Mouse (Mus musculus) midbrain, embryonic 10.5 days (tissue): ENCODE results near the gene Oma1. TPM values are rescaled to one million over a fixed set of nuclear protein-coding genes. Genes with fewer than 3 reads are reported as not detected.

Experiments used
- DNase-seq: peaks from one replicate; pipeline ENCODE4 v3.0.0-alpha.2; 2017; ENCODE audit warnings: low spot score
- H3K27ac ChIP-seq: fragments of 300-500 bp; sonication (generic); replicated peaks from 2 replicates; pipeline ENCODE4 v1.5.1; 2016; ENCODE audit warnings: mild to moderate bottlenecking
- H3K27me3 ChIP-seq: fragments of 300-500 bp; sonication (generic); 2 replicates; pipeline ENCODE4 v1.6.1; 2016; ENCODE audit warnings: low read depth, mild to moderate bottlenecking; ENCODE audit not compliant: poor library complexity, severe bottlenecking
- H3K36me3 ChIP-seq: fragments of 300-500 bp; sonication (generic); 2 replicates; pipeline ENCODE4 v1.6.1; 2016; ENCODE audit warnings: mild to moderate bottlenecking, moderate library complexity
- H3K4me1 ChIP-seq: fragments of 300-500 bp; sonication (generic); 2 replicates; pipeline ENCODE4 v1.6.1; 2016
- H3K4me3 ChIP-seq: fragments of 300-500 bp; sonication (generic); 2 replicates; pipeline ENCODE4 v1.5.1; 2016; ENCODE audit warnings: mild to moderate bottlenecking, moderate library complexity
- H3K9me3 ChIP-seq: fragments of 300-500 bp; sonication (generic); replicated peaks from 2 replicates; pipeline ENCODE4 v1.6.1; 2016; ENCODE audit warnings: mild to moderate bottlenecking
- WGBS: fragments of 180-500 bp; shearing (Covaris S2); methylation state at CpG from one replicate; pipeline ENCODE4 v1.1.7; 2016; 5-methylcytosine and 5-hydroxymethylcytosine counted together
- polyA plus RNA-seq: library from polyadenylated mRNA; unstranded; fragments of >200 nt; fragmentation: Nextera tagmentation; extraction: Ambion mirVana; gene quantifications from 2 replicates; pipeline ENCODE4 v1.2.1, GENCODE M21; 2016

Gene Oma1
- polyA plus RNA-seq, 1 experiment from 2014 or later = 15.9 TPM

DNA sequence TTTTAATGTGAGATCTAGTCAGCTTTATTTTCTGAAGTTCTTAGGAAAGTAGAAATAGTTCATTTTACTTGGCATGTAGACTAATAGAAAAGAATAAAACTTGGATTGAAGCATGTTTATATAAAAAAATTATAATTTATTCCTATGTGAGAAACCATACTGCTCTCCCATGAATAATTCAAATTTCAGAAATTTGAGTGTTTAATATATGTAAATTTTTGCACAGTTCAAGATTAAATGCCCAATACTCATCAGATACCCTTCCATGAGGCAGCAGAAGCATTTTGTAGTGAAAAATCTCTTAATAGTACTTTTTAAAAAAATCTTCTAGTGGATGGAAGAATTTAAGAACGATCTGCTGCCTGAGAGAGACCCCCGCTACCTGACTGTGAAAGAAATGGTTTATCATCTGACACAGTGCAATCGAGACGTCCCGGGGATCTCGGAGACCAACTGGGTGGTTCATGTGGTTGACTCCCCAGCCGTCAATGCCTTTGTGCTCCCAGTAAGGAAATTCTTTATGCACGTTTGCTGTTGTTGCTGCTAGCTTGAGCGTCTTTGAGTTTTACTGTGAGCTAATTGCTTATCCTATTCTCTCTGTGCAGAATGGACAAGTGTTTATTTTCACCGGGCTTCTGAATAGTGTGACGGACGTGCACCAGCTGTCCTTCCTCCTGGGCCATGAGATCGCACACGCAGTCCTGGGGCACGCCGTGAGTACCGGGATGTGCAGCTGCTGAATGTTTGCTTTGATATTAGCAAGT lies 11.3 kb downstream of the Oma1 start:
- Histone ChIP-seq H3K9me3 (no peaks in the 10 kb centered on the region), H3K4me1 (peaks cover 6% of the 10 kb centered on the region; the same call in 1 of the 2 replicates), H3K27ac (no peak overlapping the region; the same call in 1 of the 2 replicates), H3K27me3 (no peaks in the 10 kb centered on the region), H3K36me3 (no peaks in the 10 kb centered on the region), H3K4me3 (no peak overlapping the region)
- WGBS = 67% methylated on average over 17 of the region's 17 CpGs
- no peak for DNase-seq

DNA sequence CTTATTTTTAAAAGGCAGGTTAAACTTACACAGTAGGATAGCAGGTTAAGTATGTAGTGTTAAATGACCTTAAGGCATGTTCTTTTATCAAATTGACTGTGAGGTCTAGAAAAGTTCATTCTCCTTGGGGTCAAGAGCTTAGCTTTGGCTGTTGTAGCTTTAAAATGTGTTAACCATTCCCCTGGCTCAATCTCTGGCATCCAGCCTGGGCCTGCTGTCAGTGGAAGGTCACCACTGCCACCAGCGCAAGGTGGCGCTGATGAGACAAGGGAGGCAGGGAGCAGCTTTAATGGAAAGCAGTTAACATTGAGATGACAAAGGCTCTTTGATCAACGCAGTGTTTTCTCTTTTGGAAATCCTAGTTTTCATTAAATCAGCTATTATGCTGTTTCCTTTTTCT lies 13.4 kb downstream of the Oma1 start:
- Histone ChIP-seq H3K4me1 (peaks cover 6% of the 10 kb centered on the region; the same call in 1 of the 2 replicates), H3K4me3 (no peak overlapping the region), H3K27me3 (no peaks in the 10 kb centered on the region), H3K27ac (no peak overlapping the region), H3K36me3 (peaks cover 8% of the 10 kb centered on the region), H3K9me3 (no peaks in the 10 kb centered on the region)
- WGBS = 81% methylated on average over 3 of the region's 3 CpGs
- no peak for DNase-seq

DNA sequence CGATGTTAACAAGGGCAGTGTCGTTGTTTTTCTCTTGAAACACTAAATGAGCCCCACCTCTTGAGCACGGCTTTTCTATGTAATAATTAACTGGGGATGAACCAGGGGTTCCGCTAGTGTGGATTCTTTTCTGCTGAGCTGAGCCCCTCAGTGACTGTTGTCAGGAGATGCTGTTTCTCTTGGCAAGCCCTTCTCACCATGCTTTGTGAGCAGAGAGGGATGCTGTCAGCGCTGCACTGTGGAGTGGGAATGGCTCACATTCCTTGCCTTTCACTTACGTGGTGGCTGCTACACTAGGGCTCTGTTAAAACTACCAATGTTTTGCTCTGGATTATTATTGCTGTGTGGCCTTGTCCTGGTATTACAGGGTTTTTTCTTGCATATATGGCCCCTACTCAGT lies 15.7 kb downstream of the Oma1 start:
- DNase-seq = no peak
- Histone ChIP-seq H3K27ac (no peak overlapping the region), H3K36me3 (peaks cover 16% of the 10 kb centered on the region), H3K27me3 (no peaks in the 10 kb centered on the region), H3K4me3 (no peak overlapping the region), H3K9me3 (no peaks in the 10 kb centered on the region), H3K4me1 (peaks cover 6% of the 10 kb centered on the region; the same call in 1 of the 2 replicates)
- 82% methylated on average over 6 of the region's 6 CpGs for WGBS

DNA sequence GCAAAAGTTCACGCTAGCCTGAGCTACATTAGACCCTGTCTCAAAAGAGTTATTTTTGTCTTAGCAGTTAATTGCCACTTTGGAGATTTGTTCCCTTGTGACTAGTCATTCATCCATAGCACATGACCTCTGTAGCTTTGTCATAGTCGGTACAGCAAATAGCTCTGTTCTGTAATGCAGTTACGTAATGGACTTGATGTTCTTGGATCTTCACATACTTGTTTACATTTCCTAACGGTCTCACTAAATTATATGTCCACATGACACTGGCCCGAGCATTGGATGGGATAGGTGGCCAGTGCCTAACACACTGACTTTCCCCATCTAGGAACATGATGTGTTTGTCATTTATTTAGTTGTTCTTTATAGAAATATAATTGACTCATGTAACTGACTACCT lies 21.5 kb downstream of the Oma1 start:
- no peaks in the 10 kb centered on the region for H3K27me3 ChIP-seq
- no peak overlapping the region for H3K27ac ChIP-seq
- WGBS = 93% methylated on average over 5 of the region's 5 CpGs
- H3K9me3 ChIP-seq = no peaks in the 10 kb centered on the region
- DNase-seq = no peak
- peaks cover 16% of the 10 kb centered on the region for H3K36me3 ChIP-seq
- H3K4me1 ChIP-seq = no peaks in the 10 kb centered on the region; the same call in 1 of the 2 replicates
- no peak overlapping the region for H3K4me3 ChIP-seq

DNA sequence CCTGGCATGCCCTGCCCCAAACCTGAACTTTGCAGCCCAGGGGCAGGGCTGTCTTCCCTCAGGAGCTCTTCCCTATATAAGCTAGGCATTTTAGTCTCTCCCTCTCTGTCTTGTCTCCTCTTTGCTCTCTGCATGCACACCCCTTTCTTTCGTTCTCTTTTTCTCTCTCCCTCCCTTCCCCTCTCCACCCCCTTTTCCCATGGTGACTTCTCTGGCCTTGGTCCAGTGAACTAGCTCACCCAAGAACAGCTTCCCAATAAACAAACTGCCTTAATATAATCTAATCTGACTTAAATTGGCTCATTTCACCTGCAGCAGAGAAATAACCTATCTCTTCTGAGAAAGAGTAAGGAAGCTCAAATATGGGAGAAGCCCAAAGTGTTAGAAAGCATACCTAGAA lies 27.1 kb downstream of the Oma1 start:
- no peaks in the 10 kb centered on the region for H3K36me3 ChIP-seq
- H3K4me1 ChIP-seq = no peaks in the 10 kb centered on the region
- no peaks in the 10 kb centered on the region for H3K27me3 ChIP-seq
- 70% methylated on average over 1 of the region's 1 CpGs for WGBS
- no peak for DNase-seq
- H3K27ac ChIP-seq = no peak overlapping the region
- no peak overlapping the region for H3K4me3 ChIP-seq
- H3K9me3 ChIP-seq = no peaks in the 10 kb centered on the region

DNA sequence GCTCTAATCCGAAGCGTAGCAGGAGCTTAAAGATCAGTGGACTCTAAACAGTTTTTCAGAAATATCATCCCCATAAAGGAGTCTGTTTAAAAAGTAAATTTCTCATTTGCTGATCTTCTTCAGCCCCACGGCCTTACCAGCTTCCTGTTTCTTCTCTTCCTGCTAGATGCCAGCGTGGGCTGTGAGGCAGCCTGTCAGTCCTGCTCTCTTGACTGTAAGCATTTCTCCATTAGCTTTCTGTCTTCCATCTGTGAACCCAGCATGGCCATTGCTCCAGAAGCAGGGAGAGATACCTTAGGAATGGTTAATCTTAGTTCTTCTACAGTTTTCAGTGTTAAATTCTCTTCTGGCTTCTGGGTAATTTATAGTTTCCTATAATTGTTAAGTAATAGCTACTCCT lies 28.0 kb downstream of the Oma1 start:
- Histone ChIP-seq H3K27ac (no peak overlapping the region), H3K36me3 (no peaks in the 10 kb centered on the region), H3K4me3 (no peak overlapping the region), H3K9me3 (no peaks in the 10 kb centered on the region), H3K27me3 (no peaks in the 10 kb centered on the region), H3K4me1 (no peaks in the 10 kb centered on the region)
- DNase-seq = no peak
- WGBS = 83% methylated on average over 4 of the region's 4 CpGs

DNA sequence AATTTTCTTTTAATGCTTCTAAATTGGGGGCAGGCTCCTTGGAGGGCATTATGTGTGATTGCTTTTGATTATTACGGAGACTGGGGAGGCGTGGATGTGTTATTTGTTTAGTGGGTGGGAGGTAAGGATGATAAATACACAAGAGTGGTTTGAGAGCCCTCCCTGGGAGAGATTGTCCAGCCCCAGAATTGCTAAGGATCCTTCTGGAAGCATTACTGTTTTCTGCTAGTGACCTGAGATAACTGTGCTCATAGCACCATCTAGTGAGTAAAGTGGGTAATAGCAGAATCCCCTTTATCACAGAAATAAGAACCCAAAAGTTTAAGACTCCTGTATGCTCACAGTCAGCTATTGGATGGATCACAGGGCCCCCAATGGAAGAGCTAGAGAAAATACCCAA lies 32.4 kb downstream of the Oma1 start:
- H3K36me3 ChIP-seq = no peaks in the 10 kb centered on the region
- H3K9me3 ChIP-seq = no peaks in the 10 kb centered on the region
- no peaks in the 10 kb centered on the region for H3K27me3 ChIP-seq
- H3K27ac ChIP-seq = no peak overlapping the region
- no peaks in the 10 kb centered on the region for H3K4me1 ChIP-seq
- DNase-seq = no peak
- 52% methylated on average over 2 of the region's 2 CpGs for WGBS
- H3K4me3 ChIP-seq = no peak overlapping the region

DNA sequence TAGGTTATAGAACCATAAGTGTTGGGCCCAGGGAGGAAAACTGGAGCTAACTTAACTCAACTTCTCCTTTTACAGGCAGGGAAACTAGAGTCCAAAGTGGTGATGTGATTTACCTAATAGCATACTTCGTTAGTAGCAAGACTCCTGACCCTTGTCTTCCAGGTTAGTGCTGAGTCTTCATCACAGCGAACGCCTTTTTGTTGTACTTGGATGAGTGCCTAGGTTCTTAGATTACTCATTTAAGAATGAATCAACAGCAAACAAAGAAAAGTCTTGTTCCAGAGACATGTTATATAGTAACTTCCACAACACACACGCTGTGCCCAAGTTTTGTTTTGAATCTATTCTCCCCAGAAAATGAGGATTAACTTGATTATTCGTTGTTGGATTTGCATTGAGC lies 33.2 kb downstream of the Oma1 start:
- Histone ChIP-seq H3K4me3 (no peak overlapping the region), H3K9me3 (no peaks in the 10 kb centered on the region), H3K4me1 (no peaks in the 10 kb centered on the region), H3K27me3 (no peaks in the 10 kb centered on the region), H3K27ac (no peak overlapping the region), H3K36me3 (no peaks in the 10 kb centered on the region)
- WGBS = 89% methylated on average over 5 of the region's 5 CpGs
- no peak for DNase-seq

DNA sequence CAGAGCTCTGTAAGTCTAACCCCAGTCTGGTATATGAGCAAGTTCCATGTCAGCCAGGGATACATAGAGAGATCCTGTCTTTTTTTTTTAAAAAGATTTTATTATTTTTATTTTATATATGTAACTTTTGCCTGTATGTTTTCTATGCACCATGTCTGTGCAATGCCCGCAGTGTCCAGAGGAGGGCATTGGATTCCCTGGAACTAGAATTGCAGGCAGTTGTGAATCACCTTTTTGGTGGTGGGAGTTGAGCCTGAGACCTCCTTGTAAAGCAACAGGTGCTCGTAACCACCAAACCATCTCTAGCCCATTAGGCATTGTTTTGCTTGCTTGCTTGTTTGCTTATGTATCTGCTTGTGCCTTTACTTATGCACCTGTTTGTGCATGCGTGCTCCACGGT lies 35.6 kb downstream of the Oma1 start:
- no peaks in the 10 kb centered on the region for H3K9me3 ChIP-seq
- no peak overlapping the region for H3K4me3 ChIP-seq
- no peaks in the 10 kb centered on the region for H3K27me3 ChIP-seq
- DNase-seq = no peak
- no peaks in the 10 kb centered on the region for H3K4me1 ChIP-seq
- H3K36me3 ChIP-seq = no peaks in the 10 kb centered on the region
- 91% methylated on average over 4 of the region's 4 CpGs for WGBS
- H3K27ac ChIP-seq = no peak overlapping the region

DNA sequence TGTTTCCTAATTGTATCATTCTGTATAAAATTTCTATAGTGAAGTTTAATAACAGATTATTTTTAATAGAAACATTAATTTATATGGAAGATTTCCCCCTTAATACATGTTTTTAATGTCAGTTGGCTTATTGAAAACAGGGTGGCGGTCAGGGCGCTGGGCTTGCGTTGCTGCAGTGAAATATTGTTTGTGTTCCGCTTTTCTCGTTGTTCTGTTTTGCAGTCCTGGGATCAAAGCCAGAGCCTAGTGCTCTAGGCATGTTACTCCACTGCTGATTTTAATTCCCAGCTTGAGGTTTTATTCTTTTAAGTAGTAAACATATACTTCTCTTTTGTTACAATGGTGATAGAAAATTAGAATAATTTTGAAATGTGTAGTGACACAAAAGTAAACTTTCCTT lies 39.3 kb downstream of the Oma1 start:
- no peak for DNase-seq
- no peak overlapping the region for H3K27ac ChIP-seq
- no peaks in the 10 kb centered on the region for H3K27me3 ChIP-seq
- WGBS = 96% methylated on average over 5 of the region's 5 CpGs
- no peak overlapping the region for H3K4me3 ChIP-seq
- H3K36me3 ChIP-seq = no peaks in the 10 kb centered on the region
- no peaks in the 10 kb centered on the region for H3K9me3 ChIP-seq
- no peaks in the 10 kb centered on the region for H3K4me1 ChIP-seq

DNA sequence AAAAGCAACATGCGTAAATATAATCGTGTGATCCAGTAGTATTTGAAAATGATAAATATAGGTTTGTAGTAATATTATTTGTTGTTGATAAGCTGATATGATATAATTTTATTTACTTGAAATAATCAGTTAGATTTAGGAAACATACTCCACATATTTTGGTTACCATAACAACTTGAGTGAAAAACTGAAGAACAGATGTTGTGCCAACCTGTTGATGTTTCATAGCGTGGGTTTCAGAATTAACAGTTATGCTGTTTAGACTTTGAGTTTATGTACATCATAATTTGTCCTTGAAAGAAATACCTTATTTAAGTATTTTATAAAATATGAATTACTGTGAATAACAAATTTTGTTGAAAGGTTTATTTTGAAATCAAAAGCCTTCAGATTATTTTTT lies 43.8 kb downstream of the Oma1 start:
- Histone ChIP-seq H3K4me1 (no peaks in the 10 kb centered on the region), H3K36me3 (no peaks in the 10 kb centered on the region), H3K9me3 (no peaks in the 10 kb centered on the region), H3K27ac (no peak overlapping the region), H3K4me3 (no peak overlapping the region), H3K27me3 (no peaks in the 10 kb centered on the region)
- DNase-seq = no peak
- WGBS = 92% methylated on average over 3 of the region's 3 CpGs

DNA sequence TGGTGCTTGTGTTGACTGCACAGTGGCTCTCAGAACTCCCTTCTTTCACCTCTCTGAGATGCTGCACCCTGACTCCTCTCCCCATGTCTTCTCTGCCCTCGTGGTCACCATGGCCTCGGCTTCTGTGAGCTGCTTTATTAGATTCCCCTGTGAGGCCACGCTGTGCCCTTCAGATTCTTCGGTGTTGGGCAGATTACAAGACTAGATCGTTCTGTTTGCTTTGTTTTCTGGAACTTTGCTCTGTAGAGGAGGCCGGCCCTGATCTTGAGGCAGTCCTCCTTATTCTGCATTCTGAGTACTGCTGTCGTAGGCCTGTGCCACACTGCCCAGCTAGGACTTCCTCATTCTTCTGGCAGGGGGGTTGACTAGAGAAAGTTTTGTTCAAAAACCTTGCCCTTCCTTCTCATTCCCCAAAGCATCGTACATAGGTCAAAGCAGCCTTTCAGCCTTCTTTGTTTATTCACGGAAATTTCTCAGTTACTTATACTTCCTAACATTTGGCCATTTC lies 45.4 kb downstream of the Oma1 start:
- H3K9me3 ChIP-seq = no peaks in the 10 kb centered on the region
- 89% methylated on average over 9 of the region's 9 CpGs for WGBS

DNA sequence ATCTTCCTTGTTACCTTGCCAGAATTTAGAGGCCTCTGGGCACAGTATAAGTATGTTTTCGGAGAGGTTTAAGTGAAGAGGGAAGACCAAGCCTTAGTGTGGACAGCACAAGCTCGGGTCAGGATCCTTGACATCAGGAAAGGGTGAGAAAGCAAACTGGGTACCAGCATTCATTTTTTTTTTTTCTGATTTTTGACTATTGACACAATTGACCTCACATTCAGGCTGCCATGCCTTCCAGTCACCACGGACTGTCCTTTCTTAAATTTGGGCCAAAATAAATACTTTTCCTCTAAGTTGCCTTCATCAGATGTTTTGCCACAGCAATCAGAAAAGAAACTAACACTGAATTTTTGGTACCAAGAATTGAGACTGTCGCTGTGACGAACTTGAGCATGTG lies 68.6 kb downstream of the Oma1 start:
- no peak for DNase-seq
- Histone ChIP-seq H3K9me3 (no peaks in the 10 kb centered on the region), H3K36me3 (no peaks in the 10 kb centered on the region), H3K27me3 (no peaks in the 10 kb centered on the region), H3K4me3 (no peak overlapping the region), H3K27ac (no peak overlapping the region), H3K4me1 (no peaks in the 10 kb centered on the region)
- WGBS = 94% methylated on average over 5 of the region's 5 CpGs

More for the DNA sequence above, 45.4 kb downstream of the Oma1 start:
- H3K4me1 ChIP-seq = no peaks in the 10 kb centered on the region
- no peaks in the 10 kb centered on the region for H3K36me3 ChIP-seq
- no peak overlapping the region for H3K27ac ChIP-seq
- no peak overlapping the region for H3K4me3 ChIP-seq
- DNase-seq = no peak
- no peaks in the 10 kb centered on the region for H3K27me3 ChIP-seq
